Mouse (Mus musculus) ES-E14 (cell line): Measurements from ENCODE around the gene Dars2. TPM values are rescaled to one million over a fixed set of nuclear protein-coding genes. Genes with fewer than 3 reads are reported as not detected.
"Not testable (repeated sequence)": the region's sequence is repeated elsewhere in the genome, so short reads cannot be mapped to it uniquely, and the experiment has no call there.

ENCODE experiments used
- DNase-seq: peaks from one replicate; pipeline ENCODE4 v3.0.0-alpha.2; 2013; ENCODE audit warnings: low read depth, low spot score
- H3K27ac ChIP-seq: 2 replicates; pipeline ENCODE4 v1.5.1; 2012; ENCODE audit warnings: low read depth, mild to moderate bottlenecking, low read length, moderate library complexity, mixed read lengths; ENCODE audit not compliant: poor library complexity, insufficient read depth, severe bottlenecking
- H3K36me3 ChIP-seq: 2 replicates; pipeline ENCODE4 v1.6.1; 2012; ENCODE audit warnings: mild to moderate bottlenecking, low read length, moderate library complexity, mixed read lengths; ENCODE audit not compliant: control insufficient read depth, poor library complexity, insufficient read depth, severe bottlenecking
- H3K4me1 ChIP-seq, 2 experiments: fragments of 150-350 bp in 1 of 2; sonication (generic) in 1 of 2; 2 replicates each; pipeline ENCODE4 v1.6.1; 2012; ENCODE audit warnings: low read length in 2 of 2, mild to moderate bottlenecking in 1 of 2, mixed read lengths in 1 of 2; ENCODE audit not compliant: control insufficient read depth in 2 of 2, insufficient read depth in 2 of 2, poor library complexity in 1 of 2
- H3K4me3 ChIP-seq, 2 experiments: fragments of 150-350 bp in 1 of 2; sonication (generic) in 1 of 2; 2 replicates each; pipeline ENCODE4 v1.5.1; 2012; ENCODE audit warnings: low read length in 2 of 2, low read depth in 1 of 2, mild to moderate bottlenecking in 1 of 2, mixed read lengths in 1 of 2; ENCODE audit not compliant: insufficient read depth in 1 of 2, poor library complexity in 1 of 2, severe bottlenecking in 1 of 2
- H3K9ac ChIP-seq: 2 replicates; pipeline ENCODE4 v1.6.1; 2012; ENCODE audit warnings: low read depth, mild to moderate bottlenecking, low read length, mixed read lengths; ENCODE audit not compliant: poor library complexity, insufficient read depth, severe bottlenecking
- H3K9me3 ChIP-seq: fragments of 150-350 bp; sonication (generic); 2 replicates; pipeline ENCODE4 v1.6.1; 2012; ENCODE audit warnings: low read depth, mild to moderate bottlenecking, low read length; ENCODE audit not compliant: control insufficient read depth, insufficient read depth
- CHD2 ChIP-seq: IDR thresholded peaks from 2 replicates; pipeline ENCODE4 v1.6.1; 2014; ENCODE audit warnings: mild to moderate bottlenecking, low read depth, low read length, inconsistent platforms
- HCFC1 ChIP-seq: IDR thresholded peaks from 2 replicates; pipeline ENCODE4 v1.6.1; 2012; ENCODE audit warnings: low read length, inconsistent platforms, borderline replicate concordance; ENCODE audit not compliant: insufficient read depth
- MAFK ChIP-seq: IDR thresholded peaks from 2 replicates; pipeline ENCODE4 v1.6.1; 2014; ENCODE audit warnings: mild to moderate bottlenecking, low read depth, low read length, inconsistent platforms; ENCODE audit not compliant: insufficient read depth
- ZC3H11A ChIP-seq: IDR thresholded peaks from 2 replicates; pipeline ENCODE4 v1.6.1; 2012; ENCODE audit warnings: low read depth, mild to moderate bottlenecking, inconsistent platforms, low read length, borderline replicate concordance
- ZNF384 ChIP-seq: IDR thresholded peaks from 2 replicates; pipeline ENCODE4 v1.6.1; 2012; ENCODE audit warnings: low read depth, low read length, inconsistent platforms
- in situ Hi-C, 2 experiments: fragments of 600-800 bp; cut with MboI; formaldehyde crosslinking; loops; one replicate each; pipeline ENCODE4 v1.15.1; 2025; ENCODE audit warnings: low sequenced_read_pairs in 2 of 2, inconsistent platforms in 1 of 2; ENCODE audit not compliant: unreplicated experiment in 2 of 2
- total RNA-seq: library from RNA; depleted of rRNA; stranded (reverse); fragments of 300-350 nt; gene quantifications from 2 replicates; pipeline ENCODE4 v1.2.3, GENCODE M21; 2012

Dars2 gene
- total RNA-seq, 1 experiment = 39.8 TPM

- no peak overlapping the region for H3K4me3 ChIP-seq
- no peak overlapping the region for H3K27ac ChIP-seq
- peaks cover 0 to 2% of the 10 kb centered on the region in 2 experiments; a peak in 1 of 4 replicates for H3K4me1 ChIP-seq
- H3K9ac ChIP-seq = no peak overlapping the region; the same call in 1 of the 2 replicates
- DNase-seq = no peak
- TF ChIP-seq ZC3H11A = no peak
- TF ChIP-seq CHD2 = no peak
- peaks cover 7% of the 10 kb centered on the region for H3K36me3 ChIP-seq
- H3K9me3 ChIP-seq = no peaks in the 10 kb centered on the region
- in situ Hi-C loops = no loop called here
Measured at GRCm38 (mm10) chr1:161030058-161030457, 40.4 kb downstream of the Dars2 start.

GRCm38 (mm10) chr1:161028427-161028826 is 42.0 kb downstream of the Dars2 start:
- in situ Hi-C loops, H3K27ac ChIP-seq, H3K36me3 ChIP-seq, H3K4me1 ChIP-seq, H3K4me3 ChIP-seq, H3K9me3 ChIP-seq, DNase-seq, H3K9ac ChIP-seq: not testable (repeated sequence)

GRCm38 (mm10) chr1:161027196-161027595 is 43.3 kb downstream of the Dars2 start:
- no peaks in the 10 kb centered on the region; a peak in 1 of 4 replicates for H3K4me1 ChIP-seq
- no peaks in the 10 kb centered on the region for H3K9me3 ChIP-seq
- in situ Hi-C loops = no loop called here
- TF ChIP-seq CHD2 (no peak), ZC3H11A (no peak), ZNF384 (no peak), MAFK (no peak), HCFC1 (no peak)
- no peak overlapping the region for H3K27ac ChIP-seq
- peaks cover 7% of the 10 kb centered on the region for H3K36me3 ChIP-seq
- no peak overlapping the region for H3K9ac ChIP-seq
- H3K4me3 ChIP-seq = no peak overlapping the region
- no peak for DNase-seq

- H3K36me3 ChIP-seq = no peaks in the 10 kb centered on the region; the same call in none of the 2 replicates
- in situ Hi-C loops = no loop called here
- no peak overlapping the region for H3K9ac ChIP-seq
- no peak overlapping the region for H3K4me3 ChIP-seq
- no peak overlapping the region for H3K27ac ChIP-seq
- no peak for DNase-seq
- no peaks in the 10 kb centered on the region for H3K9me3 ChIP-seq
- no peak for TF ChIP-seq ZNF384
- TF ChIP-seq ZC3H11A = no peak
- TF ChIP-seq CHD2 = no peak
- TF ChIP-seq HCFC1 = no peak
- no peak for TF ChIP-seq MAFK
- H3K4me1 ChIP-seq = no peaks in the 10 kb centered on the region; a peak in 1 of 4 replicates
Measured at GRCm38 (mm10) chr1:161025410-161026210, 44.8 kb downstream of the Dars2 start.

GRCm38 (mm10) chr1:161020051-161020450 is 50.4 kb downstream of the Dars2 start:
- H3K4me1 ChIP-seq = no peaks in the 10 kb centered on the region
- peak overlapping the region in 1 of 2 experiments; percentile 40; a peak in 1 of 4 replicates for H3K4me3 ChIP-seq
- no peak for DNase-seq
- 0 out of 2 replicates have a peak overlapping the region, but pooled peaks have one; percentile 18 for H3K9ac ChIP-seq
- in situ Hi-C loops = no loop called here
- H3K27ac ChIP-seq = no peak overlapping the region
- no peaks in the 10 kb centered on the region for H3K9me3 ChIP-seq
- H3K36me3 ChIP-seq = peaks cover 6% of the 10 kb centered on the region
- no peak for TF ChIP-seq ZNF384
- TF ChIP-seq HCFC1 = no peak
- no peak for TF ChIP-seq MAFK
- no peak for TF ChIP-seq ZC3H11A
- no peak for TF ChIP-seq CHD2
